Mouse (Mus musculus): Measurements from ENCODE around the gene Polr2j. TPM values are rescaled to one million over a fixed set of nuclear protein-coding genes. Genes with fewer than 3 reads are reported as not detected.
"Not testable (repeated sequence)": the region's sequence is repeated elsewhere in the genome, so short reads cannot be mapped to it uniquely, and the experiment has no call there.

Polr2j gene
- polyA plus RNA-seq, 1 experiment from 2014 or later = 232 TPM

DNA sequence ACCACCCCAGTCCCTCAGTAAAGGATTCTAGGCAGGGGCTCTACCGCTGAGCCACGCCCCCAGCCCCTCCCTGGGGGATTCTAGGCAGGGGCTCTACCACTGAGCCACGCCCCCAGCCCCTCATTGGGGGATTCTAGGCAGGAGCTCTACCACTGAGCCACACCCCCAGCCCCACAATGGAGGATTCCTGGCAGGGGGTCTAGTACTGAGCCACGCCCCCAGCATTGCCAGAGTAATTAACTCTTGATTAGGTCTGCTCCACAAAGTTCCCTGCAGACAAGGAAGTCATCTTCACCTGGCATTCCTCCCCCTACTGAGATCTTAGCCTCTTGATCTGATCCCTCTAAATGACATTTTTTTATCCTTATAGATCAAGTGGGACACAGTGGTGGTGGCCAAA, 2.9 kb upstream of the Polr2j start:
- H3K9ac ChIP-seq; H3K27me3 ChIP-seq; ATAC-seq (ENCODE audit: low read depth); H3K4me2 ChIP-seq; H3K27ac ChIP-seq (replicated peaks); H3K4me3 ChIP-seq; H3K36me3 ChIP-seq; H3K9me3 ChIP-seq: not testable (repeated sequence)
- peaks cover 24% of the 10 kb centered on the region for H3K4me1 ChIP-seq (replicated peaks)
- whole genome bisulfite sequencing = 52% methylated on average over 4 of the region's 4 CpGs

- Histone ChIP-seq H3K4me3 (peak overlapping the region; percentile 97), H3K27me3 (no peaks in the 10 kb centered on the region), H3K9me3 (no peaks in the 10 kb centered on the region), H3K4me1 (replicated peaks) (peaks cover 27% of the 10 kb centered on the region), H3K27ac (replicated peaks) (peak overlapping the region; percentile 78), H3K4me2 (peak overlapping the region; percentile 78), H3K36me3 (peaks cover 23% of the 10 kb centered on the region), H3K9ac (peak overlapping the region; percentile 87)
- WGBS = 0% methylated on average over 22 of the region's 22 CpGs
- peak; percentile 65 for ATAC-seq (ENCODE audit: low read depth)
Observed at GRCm38 (mm10) chr5:136116784-136117112, 317 bp downstream of the Polr2j start.

GRCm38 (mm10) chr5:136122165-136122564, 5.7 kb downstream of the Polr2j start:
- no peak overlapping the region for H3K4me3 ChIP-seq
- H3K27me3 ChIP-seq = no peaks in the 10 kb centered on the region
- H3K4me1 ChIP-seq (replicated peaks) = peaks cover 17% of the 10 kb centered on the region
- H3K4me2 ChIP-seq = no peak overlapping the region
- ATAC-seq (ENCODE audit: low read depth) = no peak
- 88% methylated on average over 10 of the region's 10 CpGs for WGBS
- H3K9me3 ChIP-seq = no peaks in the 10 kb centered on the region
- H3K27ac ChIP-seq (replicated peaks) = no peak overlapping the region
- H3K36me3 ChIP-seq = peaks cover 77% of the 10 kb centered on the region
- H3K9ac ChIP-seq = no peak overlapping the region

- Histone ChIP-seq H3K27ac (replicated peaks) (peak within 1 kb of the TSS; percentile 33), H3K36me3 (peaks cover 53% of the 10 kb centered on the region), H3K4me2 (peak within 1 kb of the TSS; percentile 70), H3K27me3 (no peaks in the 10 kb centered on the region), H3K9ac (peak within 1 kb of the TSS; percentile 78), H3K4me3 (peak within 1 kb of the TSS; percentile 77), H3K9me3 (no peaks in the 10 kb centered on the region), H3K4me1 (replicated peaks) (peaks cover 33% of the 10 kb centered on the region)
- WGBS = under 1% methylated on average over 60 of the region's 60 CpGs
- ATAC-seq (ENCODE audit: low read depth) = peak; percentile 94
Observed at GRCm38 (mm10) chr5:136135571-136136291, 19.3 kb downstream of the Polr2j start, which contains the start of the genes Lrwd1 and Alkbh4. Gene Lrwd1 (minus strand): TSS chr5:136136074. Gene Alkbh4 (plus strand): TSS chr5:136136146.

GRCm38 (mm10) chr5:136136292-136136990, 20.0 kb downstream of the Polr2j start:
- Histone ChIP-seq H3K27me3 (no peaks in the 10 kb centered on the region), H3K4me1 (replicated peaks) (peaks cover 33% of the 10 kb centered on the region), H3K9ac (peak overlapping the region; percentile 78), H3K9me3 (no peaks in the 10 kb centered on the region), H3K4me3 (peak overlapping the region; percentile 77), H3K4me2 (peak overlapping the region; percentile 70), H3K27ac (replicated peaks) (0 out of 2 replicates have a peak overlapping the region, but pooled peaks have one; percentile 25), H3K36me3 (peaks cover 54% of the 10 kb centered on the region)
- 10% methylated on average over 20 of the region's 20 CpGs for WGBS
- 0 out of 2 replicates have a peak, but pooled peaks have one; percentile 13 for ATAC-seq (ENCODE audit: low read depth)

- Histone ChIP-seq H3K36me3 (peaks cover 52% of the 10 kb centered on the region), H3K9me3 (no peaks in the 10 kb centered on the region), H3K4me1 (replicated peaks) (peaks cover 33% of the 10 kb centered on the region), H3K4me2 (0 out of 2 replicates have a peak overlapping the region, but pooled peaks have one; percentile 70), H3K27ac (replicated peaks) (no peak overlapping the region), H3K27me3 (no peaks in the 10 kb centered on the region), H3K4me3 (0 out of 2 replicates have a peak overlapping the region, but pooled peaks have one; percentile 77), H3K9ac (no peak overlapping the region)
- 76% methylated on average over 13 of the region's 13 CpGs for WGBS
- ATAC-seq (ENCODE audit: low read depth) = no peak
Observed at GRCm38 (mm10) chr5:136137658-136138274, 21.3 kb downstream of the Polr2j start.

DNA sequence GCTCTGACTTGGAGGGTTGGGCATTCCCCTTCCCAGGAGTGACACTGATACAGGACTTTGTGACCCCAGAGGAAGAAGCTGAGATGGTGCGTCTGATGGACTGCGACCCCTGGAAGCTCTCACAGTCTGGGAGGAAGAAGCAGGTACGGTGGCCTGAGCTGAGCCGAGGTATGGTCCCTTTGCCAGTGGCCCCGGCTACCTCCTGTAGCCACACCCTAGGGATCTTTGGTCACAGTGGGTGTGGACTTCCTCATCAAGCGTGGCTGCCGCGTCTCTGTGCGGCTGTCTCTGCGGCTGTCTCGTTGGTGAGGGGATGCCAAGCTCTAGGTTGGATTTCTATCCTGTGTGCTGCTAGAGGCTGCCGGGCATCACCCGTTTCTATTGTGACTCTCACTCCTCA, 23.0 kb downstream of the Polr2j start:
- Histone ChIP-seq H3K9ac (no peak overlapping the region), H3K4me2 (no peak overlapping the region), H3K27ac (replicated peaks) (no peak overlapping the region), H3K36me3 (peaks cover 41% of the 10 kb centered on the region), H3K27me3 (no peaks in the 10 kb centered on the region), H3K9me3 (no peaks in the 10 kb centered on the region), H3K4me3 (no peak overlapping the region), H3K4me1 (replicated peaks) (peaks cover 32% of the 10 kb centered on the region)
- 96% methylated on average over 13 of the region's 13 CpGs for WGBS
- ATAC-seq (ENCODE audit: low read depth) = no peak

- 90% methylated on average over 10 of the region's 10 CpGs for WGBS
Observed at GRCm38 (mm10) chr5:136140057-136140482, 23.6 kb downstream of the Polr2j start.

GRCm38 (mm10) chr5:136142746-136143145, 26.3 kb downstream of the Polr2j start:
- Histone ChIP-seq H3K9me3 (no peaks in the 10 kb centered on the region), H3K27me3 (no peaks in the 10 kb centered on the region), H3K4me1 (replicated peaks) (peaks cover 6% of the 10 kb centered on the region; the same call in 1 of the 2 replicates), H3K4me3 (no peak overlapping the region), H3K9ac (no peak overlapping the region), H3K4me2 (no peak overlapping the region), H3K27ac (replicated peaks) (no peak overlapping the region), H3K36me3 (peaks cover 41% of the 10 kb centered on the region)
- ATAC-seq (ENCODE audit: low read depth) = no peak
- 89% methylated on average over 5 of the region's 5 CpGs for WGBS

More at GRCm38 (mm10) chr5:136140057-136140482, 23.6 kb downstream of the Polr2j start:
- no peak overlapping the region for H3K4me3 ChIP-seq
- H3K36me3 ChIP-seq = peaks cover 41% of the 10 kb centered on the region
- no peak overlapping the region for H3K4me2 ChIP-seq
- no peak overlapping the region for H3K9ac ChIP-seq
- H3K27ac ChIP-seq (replicated peaks) = no peak overlapping the region
- H3K4me1 ChIP-seq (replicated peaks) = peaks cover 25% of the 10 kb centered on the region
- H3K27me3 ChIP-seq = no peaks in the 10 kb centered on the region
- no peak for ATAC-seq (ENCODE audit: low read depth)
- H3K9me3 ChIP-seq = no peaks in the 10 kb centered on the region

DNA sequence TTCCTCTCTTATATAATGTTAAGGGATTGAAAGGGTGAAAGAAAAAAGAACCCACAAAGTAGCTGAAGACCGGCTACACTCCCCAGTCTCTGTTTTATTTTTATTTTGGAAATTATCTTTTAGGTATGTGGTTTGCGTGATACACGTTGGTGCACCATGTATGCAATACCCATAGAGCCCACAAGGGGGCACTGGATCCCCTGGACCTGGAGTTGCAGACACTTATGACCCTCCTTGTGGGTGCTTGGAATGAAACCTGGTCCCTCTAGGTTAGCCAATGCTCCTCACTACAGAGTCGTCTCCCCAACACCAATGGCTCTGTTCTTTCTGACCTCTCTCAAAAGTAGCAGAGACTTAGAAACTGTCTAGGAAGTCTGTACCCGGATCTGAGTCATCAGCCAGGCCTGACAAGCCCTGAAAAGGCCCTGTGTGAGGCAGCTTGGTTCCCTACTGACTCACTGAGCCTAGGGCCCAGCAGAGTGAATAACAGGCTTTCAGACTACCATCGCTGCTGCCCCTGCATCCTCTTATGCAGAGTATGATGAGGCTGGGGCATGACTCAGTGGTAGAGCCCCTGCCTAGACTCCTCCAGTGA, 26.8 kb downstream of the Polr2j start:
- Histone ChIP-seq H3K9me3 (no peaks in the 10 kb centered on the region), H3K27me3 (no peaks in the 10 kb centered on the region), H3K4me2 (no peak overlapping the region), H3K36me3 (peaks cover 41% of the 10 kb centered on the region), H3K4me3 (no peak overlapping the region), H3K4me1 (replicated peaks) (0 out of 2 replicates have a peak, but pooled peaks cover 4% of the 10 kb centered on the region), H3K27ac (replicated peaks) (no peak overlapping the region), H3K9ac (no peak overlapping the region)
- ATAC-seq (ENCODE audit: low read depth) = no peak
- 88% methylated on average over 6 of the region's 6 CpGs for WGBS

- Histone ChIP-seq H3K27ac (replicated peaks) (no peak overlapping the region), H3K9me3 (no peaks in the 10 kb centered on the region), H3K4me2 (no peak overlapping the region), H3K36me3 (peaks cover 28% of the 10 kb centered on the region), H3K4me3 (no peak overlapping the region), H3K27me3 (no peaks in the 10 kb centered on the region), H3K4me1 (replicated peaks) (no peaks in the 10 kb centered on the region), H3K9ac (no peak overlapping the region)
- WGBS = 58% methylated on average over 12 of the region's 12 CpGs
- no peak for ATAC-seq (ENCODE audit: low read depth)
Observed at GRCm38 (mm10) chr5:136144606-136145430, 28.4 kb downstream of the Polr2j start.
